Mouse (Mus musculus): Measurements from ENCODE around the gene Dnmbp.

Dnmbp gene

GRCm38 (mm10) chr19:43944566-43944965 is 4.6 kb upstream of the Dnmbp start:
- no peak for DNase-seq (ENCODE audit: low spot score)

- no peak for DNase-seq (ENCODE audit: low spot score)
These were observed 3.1 kb upstream of the Dnmbp start for GRCm38 (mm10) chr19:43943076-43943475.

GRCm38 (mm10) chr19:43939171-43939768 is 721 bp downstream of the Dnmbp start:
- no peak for DNase-seq (ENCODE audit: low spot score)

- DNase-seq (ENCODE audit: low spot score) = peak; percentile 32
These were observed 1.6 kb downstream of the Dnmbp start for GRCm38 (mm10) chr19:43938355-43938754.

- DNase-seq (ENCODE audit: low spot score) = no peak
These were observed 9.1 kb downstream of the Dnmbp start for GRCm38 (mm10) chr19:43930926-43931325.

GRCm38 (mm10) chr19:43930366-43930765 is 9.6 kb downstream of the Dnmbp start:
- no peak for DNase-seq (ENCODE audit: low spot score)

- DNase-seq (ENCODE audit: low spot score) = no peak
These were observed 10.1 kb downstream of the Dnmbp start for GRCm38 (mm10) chr19:43929869-43930268.

GRCm38 (mm10) chr19:43927967-43928366 is 12.0 kb downstream of the Dnmbp start:
- DNase-seq (ENCODE audit: low spot score) = no peak

- no peak for DNase-seq (ENCODE audit: low spot score)
These were observed 12.9 kb downstream of the Dnmbp start for GRCm38 (mm10) chr19:43927057-43927456.

GRCm38 (mm10) chr19:43926141-43926987 is 13.6 kb downstream of the Dnmbp start:
- no peak for DNase-seq (ENCODE audit: low spot score)

GRCm38 (mm10) chr19:43924361-43924760 is 15.6 kb downstream of the Dnmbp start:
- no peak for DNase-seq (ENCODE audit: low spot score)

GRCm38 (mm10) chr19:43922963-43923362 is 17.0 kb downstream of the Dnmbp start:
- no peak for DNase-seq (ENCODE audit: low spot score)

- peak; percentile 46 for DNase-seq (ENCODE audit: low spot score)
These were observed 18.6 kb downstream of the Dnmbp start for GRCm38 (mm10) chr19:43921410-43921809.

- DNase-seq (ENCODE audit: low spot score) = no peak
These were observed 19.3 kb downstream of the Dnmbp start for GRCm38 (mm10) chr19:43920453-43921300.

GRCm38 (mm10) chr19:43919841-43920240 is 20.1 kb downstream of the Dnmbp start:
- no peak for DNase-seq (ENCODE audit: low spot score)

- no peak for DNase-seq (ENCODE audit: low spot score)
These were observed 21.2 kb downstream of the Dnmbp start for GRCm38 (mm10) chr19:43918834-43919233.

- DNase-seq (ENCODE audit: low spot score) = no peak
These were observed 22.2 kb downstream of the Dnmbp start for GRCm38 (mm10) chr19:43917763-43918162.

GRCm38 (mm10) chr19:43917406-43917691 is 22.6 kb downstream of the Dnmbp start:
- no peak for DNase-seq (ENCODE audit: low spot score)

GRCm38 (mm10) chr19:43916586-43917405 is 23.2 kb downstream of the Dnmbp start:
- peak; percentile 69 for DNase-seq (ENCODE audit: low spot score)

- no peak for DNase-seq (ENCODE audit: low spot score)
These were observed 24.6 kb downstream of the Dnmbp start for GRCm38 (mm10) chr19:43915431-43915830.

- no peak for DNase-seq (ENCODE audit: low spot score)
These were observed 25.0 kb downstream of the Dnmbp start for GRCm38 (mm10) chr19:43914986-43915385.

All from urinary bladder, postnatal 14 days (tissue).